Mouse (Mus musculus) heart, embryonic 14.5 days (tissue): ENCODE results near the gene Slc44a1. TPM values are rescaled to one million over a fixed set of nuclear protein-coding genes. Genes with fewer than 3 reads are reported as not detected.

Source experiments
- ATAC-seq: fragments of 200-750 bp; cut with Nextera tagmentation; 2 replicates; pipeline ENCODE4 v1.8.0; 2017; ENCODE audit warnings: low read depth, moderate TSS enrichment; ENCODE audit not compliant: insufficient number of reproducible peaks, insufficient read depth, low FRiP score
- H3K27ac ChIP-seq, 2 experiments: fragments of 200-500 bp in 1 of 2; fragments of 300-500 bp in 1 of 2; sonication (generic) in 1 of 2; replicated peaks in 1 of 2; 2 replicates each; pipeline ENCODE4 v1.5.1; 2012 to 2014; ENCODE audit warnings: low read depth in 2 of 2, low read length in 2 of 2, control low read depth in 1 of 2, mild to moderate bottlenecking in 1 of 2, mixed read lengths in 1 of 2; ENCODE audit not compliant: control insufficient read depth in 1 of 2, insufficient read depth in 1 of 2
- H3K27me3 ChIP-seq: fragments of 300-500 bp; sonication (generic); 2 replicates; pipeline ENCODE4 v1.6.1; 2014; ENCODE audit warnings: mild to moderate bottlenecking, low read length, control low read depth; ENCODE audit not compliant: control insufficient read depth, insufficient read depth
- H3K36me3 ChIP-seq: fragments of 300-500 bp; sonication (generic); 2 replicates; pipeline ENCODE4 v1.6.1; 2014; ENCODE audit warnings: mild to moderate bottlenecking, control low read depth, low read length, mixed read lengths; ENCODE audit not compliant: control insufficient read depth, insufficient read depth
- H3K4me1 ChIP-seq, 2 experiments: fragments of 200-500 bp in 1 of 2; fragments of 300-500 bp in 1 of 2; sonication (generic) in 1 of 2; 2 replicates each; pipeline ENCODE4 v1.6.1; 2012 to 2014; ENCODE audit warnings: low read length in 2 of 2, control low read depth in 1 of 2, mixed read lengths in 1 of 2; ENCODE audit not compliant: control insufficient read depth in 2 of 2, insufficient read depth in 2 of 2
- H3K4me2 ChIP-seq: fragments of 300-500 bp; sonication (generic); 2 replicates; pipeline ENCODE4 v1.6.1; 2014; ENCODE audit warnings: mild to moderate bottlenecking, low read length
- H3K4me3 ChIP-seq, 2 experiments: fragments of 200-500 bp in 1 of 2; fragments of 300-500 bp in 1 of 2; sonication (generic) in 1 of 2; 2 replicates each; pipeline ENCODE4 v1.5.1; 2012 to 2014; ENCODE audit warnings: low read length in 2 of 2, mild to moderate bottlenecking in 2 of 2, control low read depth in 1 of 2, low read depth in 1 of 2, moderate library complexity in 1 of 2; ENCODE audit not compliant: control insufficient read depth in 1 of 2, insufficient read depth in 1 of 2
- H3K9ac ChIP-seq: fragments of 300-500 bp; sonication (generic); 2 replicates; pipeline ENCODE4 v1.6.1; 2014; ENCODE audit warnings: mild to moderate bottlenecking, low read length
- H3K9me3 ChIP-seq: fragments of 300-500 bp; sonication (generic); 2 replicates; pipeline ENCODE4 v1.6.1; 2016; ENCODE audit warnings: low read length, control low read depth; ENCODE audit not compliant: control insufficient read depth
- WGBS: fragments of 180-500 bp; shearing (Covaris S2); extraction: QIAGEN DNeasy Blood & Tissue Kit; methylation state at CpG from one replicate; pipeline ENCODE4 v1.1.7; 2014; 5-methylcytosine and 5-hydroxymethylcytosine counted together
- polyA plus RNA-seq: library from polyadenylated mRNA; unstranded; fragments of >200 nt; fragmentation: Nextera tagmentation; extraction: Ambion mirVana; gene quantifications from 2 replicates; pipeline ENCODE4 v1.2.1, GENCODE M21; 2014

Gene Slc44a1
- polyA plus RNA-seq, 1 experiment from 2014 or later: 34.0 TPM

DNA sequence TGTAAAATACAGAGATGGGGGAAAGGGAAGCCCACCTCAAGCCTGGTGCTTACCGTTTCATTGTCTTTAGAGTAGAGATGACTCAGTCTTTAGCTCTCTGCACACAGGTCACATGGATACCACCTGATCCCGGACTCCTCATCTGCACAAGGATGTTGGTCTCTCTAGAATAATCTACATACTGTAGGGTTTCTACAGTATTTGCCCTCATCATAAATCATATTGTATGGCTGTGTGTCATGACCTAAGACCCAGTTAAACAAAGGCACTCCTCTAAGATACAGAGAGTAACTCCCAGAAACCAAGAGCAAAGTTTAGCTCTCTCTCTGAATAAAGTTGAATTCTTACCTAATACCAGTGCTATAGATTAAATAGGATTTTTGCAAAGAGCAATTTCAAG lies 62.6 kb downstream of the Slc44a1 start:
- Histone ChIP-seq H3K4me1 (0 out of 4 replicates have a peak, but pooled peaks cover 0 to 4% of the 10 kb centered on the region in 2 experiments), H3K9me3 (no peaks in the 10 kb centered on the region), H3K27ac (no peak overlapping the region), H3K9ac (no peak overlapping the region), H3K4me2 (no peak overlapping the region), H3K36me3 (no peaks in the 10 kb centered on the region), H3K27me3 (no peaks in the 10 kb centered on the region), H3K4me3 (no peak overlapping the region)
- no peak for ATAC-seq
- WGBS: 88% methylated on average over 2 of the region's 2 CpGs

DNA sequence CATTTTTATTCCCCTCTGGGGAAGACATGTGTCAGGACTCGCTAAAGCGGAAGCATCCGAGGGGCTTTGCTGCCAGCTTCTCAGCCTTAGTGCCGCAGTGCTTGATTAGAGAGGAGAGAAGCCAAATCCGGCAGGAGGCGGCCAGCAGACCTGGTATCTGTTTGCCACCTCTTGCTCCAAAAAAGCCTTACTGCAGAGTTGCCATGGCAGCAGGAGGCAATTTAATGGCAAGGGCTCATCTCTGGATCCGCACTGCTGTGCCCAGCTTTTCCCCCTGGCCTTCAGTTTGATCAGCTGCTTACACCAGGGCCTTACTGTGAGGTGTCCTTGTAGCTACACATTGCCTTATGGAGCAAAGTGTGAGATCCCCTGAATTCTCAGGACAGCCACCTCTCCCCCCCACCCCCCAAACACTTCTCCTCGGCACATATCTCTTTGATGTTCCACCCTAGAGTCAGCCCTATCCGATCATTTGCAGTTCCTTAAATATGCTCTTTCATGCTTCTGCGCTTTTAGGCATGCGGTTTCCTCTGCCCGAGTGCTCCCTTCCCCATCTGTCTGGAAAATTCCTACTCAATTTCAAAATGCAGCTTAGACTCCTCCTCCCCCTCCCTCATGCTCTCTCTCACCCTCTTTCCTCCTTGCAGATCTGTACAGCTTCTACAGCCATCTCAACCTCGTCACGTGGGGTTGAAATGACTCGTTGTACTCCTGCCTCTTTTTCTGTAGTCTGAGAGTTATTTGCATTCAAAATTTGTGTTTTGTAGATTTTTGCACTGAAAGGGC lies 72.1 kb downstream of the Slc44a1 start:
- Histone ChIP-seq H3K4me3 (no peak overlapping the region), H3K4me2 (peak overlapping the region; percentile 21; the same call in 1 of the 2 replicates), H3K9ac (peak overlapping the region; percentile 21; the same call in 1 of the 2 replicates), H3K27ac (0 out of 4 replicates have a peak overlapping the region, but pooled peaks of 1 of the 2 experiments have one; percentile 24), H3K4me1 (peaks cover 19 to 43% of the 10 kb centered on the region in 2 experiments), H3K36me3 (0 out of 2 replicates have a peak, but pooled peaks cover 4% of the 10 kb centered on the region), H3K27me3 (no peaks in the 10 kb centered on the region), H3K9me3 (no peaks in the 10 kb centered on the region)
- no peak for ATAC-seq
- WGBS: 40% methylated on average over 15 of the region's 15 CpGs

DNA sequence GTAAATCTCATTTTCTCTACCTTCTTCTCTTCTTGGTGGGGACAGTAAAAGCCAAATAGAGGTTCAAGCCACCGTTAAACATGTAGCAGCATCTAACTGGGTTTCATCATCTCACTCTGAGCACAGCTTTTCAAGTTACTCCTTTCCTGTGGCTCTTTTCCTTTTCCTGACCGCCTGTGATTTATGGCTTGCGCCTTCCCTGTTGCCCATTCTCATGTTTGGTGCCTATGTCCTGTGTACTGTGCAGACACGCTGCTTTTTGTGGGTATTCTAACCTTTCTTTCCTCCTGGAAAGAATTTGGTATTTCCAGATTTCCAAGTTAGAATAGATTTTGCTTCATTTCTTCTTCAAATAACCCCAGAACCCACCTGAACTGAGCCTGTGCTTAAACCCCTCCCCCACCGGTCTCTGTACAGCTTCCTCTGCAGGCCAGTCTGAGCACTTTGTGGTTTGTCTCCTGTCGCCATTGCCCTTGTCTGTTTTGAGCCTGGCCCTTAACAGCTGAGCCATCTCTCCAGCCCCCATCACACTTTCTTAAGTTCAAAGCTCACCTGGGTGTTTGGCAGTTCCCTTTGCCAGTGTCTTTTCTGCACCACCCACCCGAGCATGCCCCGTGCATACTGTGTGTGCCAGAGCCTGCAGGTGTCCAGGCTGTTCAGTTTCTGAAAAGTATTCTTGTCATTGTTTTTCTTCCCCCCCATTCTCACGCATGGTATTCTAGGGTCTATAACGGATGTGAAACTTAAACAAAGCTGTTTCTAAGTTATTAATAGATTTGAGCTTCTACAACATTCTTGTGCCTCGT lies 73.3 kb downstream of the Slc44a1 start:
- Histone ChIP-seq H3K36me3 (0 out of 2 replicates have a peak, but pooled peaks cover 4% of the 10 kb centered on the region), H3K4me2 (peak overlapping the region; percentile 21), H3K4me3 (no peak overlapping the region), H3K4me1 (peaks cover 19 to 43% of the 10 kb centered on the region in 2 experiments), H3K9ac (peak overlapping the region; percentile 23; the same call in 1 of the 2 replicates), H3K9me3 (no peaks in the 10 kb centered on the region), H3K27me3 (no peaks in the 10 kb centered on the region), H3K27ac (peak overlapping the region; percentile 42 to 54)
- 43% methylated on average over 11 of the region's 11 CpGs for WGBS
- no peak for ATAC-seq

DNA sequence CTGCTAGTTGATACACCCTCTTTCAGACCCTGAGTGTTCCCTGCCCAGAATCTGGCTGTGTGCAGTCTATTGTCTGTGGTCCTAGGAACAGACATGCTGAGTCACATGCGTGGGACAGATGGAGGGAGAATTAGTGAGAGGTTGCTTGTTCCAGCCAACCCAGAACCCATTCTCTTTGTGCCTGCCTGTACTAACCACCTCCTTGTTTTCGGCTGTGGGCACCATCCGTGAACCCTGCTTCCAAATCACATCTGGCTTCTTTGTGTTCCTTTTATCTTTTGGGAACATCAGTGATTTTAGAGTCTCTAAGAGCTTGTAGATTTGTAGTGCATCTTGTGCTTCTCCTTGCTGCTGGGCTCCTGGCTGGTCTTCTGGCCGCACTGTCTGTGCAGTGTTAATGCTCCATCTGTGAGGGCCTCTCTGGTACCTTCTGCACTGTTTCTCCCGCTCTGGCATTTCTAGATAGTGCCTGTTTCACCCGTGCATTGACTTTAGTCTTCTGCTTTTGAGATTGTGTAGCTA lies 75.9 kb downstream of the Slc44a1 start:
- Histone ChIP-seq H3K4me1 (peaks cover 19 to 46% of the 10 kb centered on the region in 2 experiments), H3K27me3 (no peaks in the 10 kb centered on the region), H3K4me3 (no peak overlapping the region), H3K4me2 (no peak overlapping the region), H3K36me3 (no peaks in the 10 kb centered on the region), H3K9me3 (no peaks in the 10 kb centered on the region), H3K9ac (no peak overlapping the region), H3K27ac (0 out of 4 replicates have a peak overlapping the region, but pooled peaks of 1 of the 2 experiments have one; percentile 12)
- WGBS: 43% methylated on average over 6 of the region's 6 CpGs
- ATAC-seq: 0 out of 2 replicates have a peak, but pooled peaks have one; percentile 31

DNA sequence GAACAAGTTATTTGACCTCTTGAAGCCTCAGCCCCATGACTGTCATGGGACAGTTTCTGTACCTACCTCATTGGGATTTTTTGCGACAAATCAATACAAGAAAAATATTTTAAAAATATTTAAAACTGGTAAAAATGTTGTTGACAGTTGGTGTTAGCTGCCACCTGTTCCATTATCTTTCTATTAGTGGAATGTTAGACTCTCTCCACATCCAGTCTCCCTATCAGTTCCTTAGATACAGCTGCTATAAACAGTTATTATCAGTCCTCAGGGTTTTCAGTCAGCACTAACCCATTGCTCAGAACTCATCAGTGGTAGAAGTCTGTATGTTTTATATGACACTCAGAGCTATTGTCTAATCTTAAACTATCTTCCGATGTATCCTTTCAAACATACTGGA lies 79.2 kb downstream of the Slc44a1 start:
- H3K9ac ChIP-seq: no peak overlapping the region
- no peaks in the 10 kb centered on the region for H3K27me3 ChIP-seq
- 82% methylated on average over 2 of the region's 2 CpGs for WGBS
- no peaks in the 10 kb centered on the region for H3K9me3 ChIP-seq
- H3K4me2 ChIP-seq: no peak overlapping the region
- no peaks in the 10 kb centered on the region for H3K36me3 ChIP-seq
- no peak overlapping the region for H3K27ac ChIP-seq
- H3K4me1 ChIP-seq: peaks cover 5 to 18% of the 10 kb centered on the region in 2 experiments
- no peak for ATAC-seq
- no peak overlapping the region for H3K4me3 ChIP-seq

GRCm38 (mm10) chr4:53521028-53521427 lies 80.8 kb downstream of the Slc44a1 start:
- 61% methylated on average over 8 of the region's 8 CpGs for WGBS
- Histone ChIP-seq H3K4me3 (no peak overlapping the region), H3K9ac (no peak overlapping the region), H3K27ac (no peak overlapping the region), H3K27me3 (no peaks in the 10 kb centered on the region), H3K4me1 (peaks cover 3 to 10% of the 10 kb centered on the region in 2 experiments), H3K36me3 (no peaks in the 10 kb centered on the region), H3K4me2 (no peak overlapping the region), H3K9me3 (no peaks in the 10 kb centered on the region)
- ATAC-seq: no peak

- Histone ChIP-seq H3K27ac (no peak overlapping the region), H3K4me2 (no peak overlapping the region), H3K27me3 (no peaks in the 10 kb centered on the region), H3K4me3 (no peak overlapping the region), H3K36me3 (no peaks in the 10 kb centered on the region), H3K9ac (no peak overlapping the region), H3K9me3 (no peaks in the 10 kb centered on the region), H3K4me1 (peaks cover 2 to 15% of the 10 kb centered on the region in 2 experiments; a peak in 2 of 4 replicates)
- 54% methylated on average over 8 of the region's 8 CpGs for WGBS
- no peak for ATAC-seq
These were observed 82.4 kb downstream of the Slc44a1 start for GRCm38 (mm10) chr4:53522655-53523054.
